Mouse (Mus musculus) heart, adult 2 months (tissue): ENCODE measurements at regions not wholly inside any gene's neighbourhood (a gene's known extent, or its start where the extent isn't known, plus 50 kb on each side); places are given as distances from the start of the nearest gene placed in this dataset.

Source experiments
- DNase-seq, 2 experiments: peaks; one replicate each; pipeline ENCODE4 v3.0.0; 2021
- H3K27ac ChIP-seq: fragments of 200-600 bp; 2 replicates; pipeline ENCODE4 v1.8.1; 2022
- H3K27me3 ChIP-seq: fragments of 200-500 bp; 2 replicates; pipeline ENCODE4 v1.6.1; 2012; ENCODE audit warnings: mild to moderate bottlenecking, low read length, inconsistent platforms, mixed read lengths; ENCODE audit not compliant: control insufficient read depth, insufficient read depth
- H3K36me3 ChIP-seq: fragments of 200-500 bp; 2 replicates; pipeline ENCODE4 v1.6.1; 2012; ENCODE audit warnings: low read length, inconsistent platforms; ENCODE audit not compliant: control insufficient read depth, insufficient read depth
- H3K4me1 ChIP-seq: fragments of 200-500 bp; 2 replicates; pipeline ENCODE4 v1.6.1; 2011; ENCODE audit warnings: low read length; ENCODE audit not compliant: control insufficient read depth, insufficient read depth
- H3K4me3 ChIP-seq: fragments of 200-600 bp; 2 replicates; pipeline ENCODE4 v1.8.1; 2022
- H3K79me2 ChIP-seq: fragments of 200-500 bp; replicated peaks from 2 replicates; pipeline ENCODE4 v1.6.1; 2012; ENCODE audit warnings: mild to moderate bottlenecking, inconsistent platforms, low read length, moderate library complexity, mixed read lengths; ENCODE audit not compliant: control insufficient read depth, insufficient read depth
- H3K9ac ChIP-seq: fragments of 200-500 bp; 2 replicates; pipeline ENCODE4 v1.6.1; 2012; ENCODE audit warnings: low read depth, mild to moderate bottlenecking, control low read depth, inconsistent platforms, low read length, mixed read lengths
- CTCF ChIP-seq: fragments of 200-600 bp; IDR thresholded peaks from 2 replicates; pipeline ENCODE4 v1.8.1; 2022; ENCODE audit warnings: antibody characterized with exemption, mild to moderate bottlenecking, moderate library complexity
- EP300 ChIP-seq: fragments of 200-500 bp; IDR thresholded peaks from 2 replicates; pipeline ENCODE4 v1.6.1; 2011; ENCODE audit warnings: low read depth, low read length, control low read depth; ENCODE audit not compliant: insufficient read depth
- POLR2A ChIP-seq: fragments of 200-500 bp; IDR thresholded peaks from 2 replicates; pipeline ENCODE4 v1.6.1; 2011; ENCODE audit warnings: mild to moderate bottlenecking, low read depth, low read length, control low read depth; ENCODE audit not compliant: insufficient read depth
- WGBS: fragments of 180-500 bp; shearing (Covaris S2); methylation state at CpG from one replicate; pipeline ENCODE4 v1.1.7; 2018; 5-methylcytosine and 5-hydroxymethylcytosine counted together
- intact Hi-C: fragments of 180-260 bp; cut with DNase I; formaldehyde crosslinking; loops from one replicate; pipeline ENCODE4 v1.15.1; 2025

DNA sequence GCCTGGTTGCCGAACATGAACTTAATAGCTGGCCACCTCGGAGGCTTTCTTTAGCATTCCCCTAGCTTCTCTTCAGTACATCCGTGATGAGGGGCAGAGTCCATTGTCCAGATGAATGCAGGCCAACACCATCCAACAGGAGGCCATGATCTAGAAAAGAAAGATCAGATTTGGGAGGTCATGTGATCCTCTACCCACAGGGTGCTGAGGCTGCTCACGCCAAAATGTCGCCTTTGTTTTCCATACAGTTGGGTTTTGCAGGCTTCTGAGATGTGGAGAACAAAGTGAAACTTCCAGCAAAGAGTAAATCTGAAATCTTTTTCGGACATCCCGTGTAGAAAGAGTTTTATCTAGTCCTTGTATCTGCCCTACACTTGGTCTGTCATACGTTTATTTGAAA lies 55.2 kb upstream of the Zeb2 start:
- TF ChIP-seq EP300 (no peak), CTCF (no peak), POLR2A (no peak)
- intact Hi-C loops = no loop called here
- Histone ChIP-seq H3K4me3 (no peak overlapping the region), H3K4me1 (0 out of 2 replicates have a peak, but pooled peaks cover 2% of the 10 kb centered on the region), H3K36me3 (no peaks in the 10 kb centered on the region), H3K79me2 (no peaks in the 10 kb centered on the region), H3K27ac (no peak overlapping the region), H3K9ac (no peak overlapping the region), H3K27me3 (no peaks in the 10 kb centered on the region)
- 78% methylated on average over 8 of the region's 8 CpGs for WGBS
- DNase-seq = no peak

DNA sequence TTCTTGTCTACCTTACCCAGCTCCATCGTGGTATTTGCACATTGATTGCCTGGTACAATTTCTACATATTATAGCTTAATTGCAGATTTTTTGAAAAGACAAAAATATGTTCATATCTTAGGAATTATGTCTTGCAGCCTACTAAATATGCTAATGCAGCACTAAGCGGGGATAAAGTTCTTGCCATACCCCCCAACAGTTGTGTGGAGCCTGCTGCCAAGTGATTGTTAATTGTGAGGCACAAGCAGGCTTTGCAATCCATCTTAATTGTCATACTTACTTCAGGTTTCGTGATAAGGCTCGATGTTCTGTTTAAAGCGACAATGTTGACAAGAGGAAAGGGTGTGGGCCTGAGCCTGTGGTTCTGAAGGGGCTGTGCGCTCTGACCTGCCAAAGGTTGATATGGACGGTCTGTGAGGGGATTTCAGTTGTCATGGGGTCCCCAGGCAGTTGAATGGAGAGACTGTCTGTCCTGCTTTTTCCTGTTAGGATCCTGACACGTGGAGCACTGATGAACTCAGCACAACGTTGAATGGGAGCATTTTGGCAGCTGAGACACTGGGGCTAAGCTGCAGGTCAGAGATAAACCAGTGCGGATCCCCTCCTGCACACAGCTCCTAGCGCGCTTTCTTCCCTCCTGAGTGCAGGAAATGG lies 54.5 kb upstream of the Zeb2 start:
- TF ChIP-seq POLR2A (no peak), CTCF (no peak), EP300 (no peak)
- no peak overlapping the region for H3K4me3 ChIP-seq
- no peaks in the 10 kb centered on the region for H3K27me3 ChIP-seq
- 33% methylated on average over 12 of the region's 12 CpGs for WGBS
- intact Hi-C loops = no loop called here
- DNase-seq = no peak
- no peak overlapping the region for H3K27ac ChIP-seq
- 0 out of 2 replicates have a peak, but pooled peaks cover 2% of the 10 kb centered on the region for H3K4me1 ChIP-seq
- no peaks in the 10 kb centered on the region for H3K79me2 ChIP-seq
- H3K36me3 ChIP-seq = no peaks in the 10 kb centered on the region
- no peak overlapping the region for H3K9ac ChIP-seq

DNA sequence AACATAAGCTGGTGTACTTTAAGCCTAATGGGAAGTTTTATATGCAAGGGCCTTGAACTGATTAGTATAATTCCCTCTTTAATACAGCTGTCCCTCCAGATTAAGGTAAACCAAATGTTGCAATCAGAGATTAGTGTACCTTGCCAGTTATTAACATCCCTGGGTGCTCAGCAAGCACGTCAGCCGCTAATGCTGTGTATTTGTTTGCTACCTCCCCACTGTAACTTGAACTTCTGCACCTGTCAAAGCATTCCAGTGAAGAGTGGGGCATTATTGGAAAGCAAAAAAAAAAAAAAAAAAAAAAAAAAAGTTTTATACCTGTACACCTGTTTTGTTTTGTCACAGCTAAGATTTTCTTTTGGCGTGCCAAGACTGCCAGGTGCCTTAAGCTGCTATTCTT lies 53.1 kb upstream of the Zeb2 start:
- Histone ChIP-seq H3K27ac (no peak overlapping the region), H3K4me1 (0 out of 2 replicates have a peak, but pooled peaks cover 2% of the 10 kb centered on the region), H3K27me3 (no peaks in the 10 kb centered on the region), H3K9ac (no peak overlapping the region), H3K79me2 (no peaks in the 10 kb centered on the region), H3K4me3 (no peak overlapping the region), H3K36me3 (no peaks in the 10 kb centered on the region)
- TF ChIP-seq EP300 = no peak
- TF ChIP-seq CTCF = no peak
- TF ChIP-seq POLR2A = no peak
- intact Hi-C loops = no loop called here
- DNase-seq = no peak
- 89% methylated on average over 3 of the region's 3 CpGs for WGBS

DNA sequence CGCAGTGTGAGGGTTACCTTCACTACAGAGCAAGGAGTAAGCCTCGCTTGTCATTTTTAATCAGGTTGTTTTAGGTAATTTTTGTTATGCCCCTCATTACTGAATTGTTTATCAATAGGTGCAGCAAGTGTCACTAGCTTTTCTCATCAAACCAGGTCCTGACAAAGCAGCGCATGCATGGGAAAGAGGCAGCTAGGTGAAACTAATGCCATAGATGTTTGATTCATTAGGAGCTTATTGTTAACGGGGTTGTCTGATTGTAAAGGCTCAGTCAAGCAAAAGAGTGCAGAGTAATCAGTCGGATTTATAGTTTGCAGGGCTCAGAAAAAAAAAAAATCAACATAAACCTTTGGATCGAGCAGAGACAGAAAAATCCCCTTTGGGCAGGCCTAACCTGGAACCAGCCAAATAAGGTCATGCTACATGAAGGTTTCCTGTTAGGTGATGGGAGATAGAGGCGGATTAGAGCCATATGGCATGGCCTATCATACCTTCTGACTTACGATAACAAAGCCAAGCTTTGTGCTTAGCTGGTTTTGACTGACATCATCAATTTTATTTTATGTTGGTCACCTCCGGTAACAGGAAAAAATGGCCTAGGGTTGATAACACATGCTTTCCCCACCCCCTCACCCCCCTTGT lies 52.4 kb upstream of the Zeb2 start:
- no peak for DNase-seq
- H3K36me3 ChIP-seq = no peaks in the 10 kb centered on the region
- H3K4me1 ChIP-seq = 0 out of 2 replicates have a peak, but pooled peaks cover 2% of the 10 kb centered on the region
- intact Hi-C loops = no loop called here
- WGBS = 82% methylated on average over 9 of the region's 9 CpGs
- H3K79me2 ChIP-seq = no peaks in the 10 kb centered on the region
- no peaks in the 10 kb centered on the region for H3K27me3 ChIP-seq
- no peak overlapping the region for H3K27ac ChIP-seq
- no peak overlapping the region for H3K9ac ChIP-seq
- TF ChIP-seq EP300 (no peak), CTCF (no peak), POLR2A (no peak)
- H3K4me3 ChIP-seq = no peak overlapping the region

DNA sequence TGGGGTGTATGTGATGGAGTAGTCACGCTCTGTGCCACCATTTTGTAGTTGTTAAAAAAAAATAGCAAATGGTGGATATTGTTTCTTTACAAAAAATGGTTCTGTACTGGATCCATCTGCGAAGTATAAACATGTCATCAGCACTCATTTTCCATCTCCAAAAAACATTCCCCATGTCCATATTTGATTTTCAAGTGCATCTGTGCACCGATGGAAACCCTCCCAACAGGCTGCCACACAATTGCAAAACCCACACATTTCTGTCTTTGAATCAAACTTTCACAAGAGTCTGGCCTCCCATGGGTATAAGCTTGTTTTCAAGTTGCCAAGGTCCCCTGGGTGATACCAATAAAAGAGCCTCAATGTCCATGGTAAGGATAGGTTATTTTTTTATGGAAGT lies 51.4 kb upstream of the Zeb2 start:
- Histone ChIP-seq H3K27me3 (no peaks in the 10 kb centered on the region), H3K9ac (no peak overlapping the region), H3K36me3 (no peaks in the 10 kb centered on the region), H3K27ac (no peak overlapping the region), H3K79me2 (no peaks in the 10 kb centered on the region), H3K4me3 (no peak overlapping the region), H3K4me1 (0 out of 2 replicates have a peak, but pooled peaks cover 2% of the 10 kb centered on the region)
- intact Hi-C loops = no loop called here
- WGBS = 89% methylated on average over 3 of the region's 3 CpGs
- TF ChIP-seq POLR2A = no peak
- no peak for TF ChIP-seq EP300
- TF ChIP-seq CTCF = no peak
- no peak for DNase-seq
